15 mouse cellular contexts compared by ENCODE assay signal in the genomic region with DNA sequence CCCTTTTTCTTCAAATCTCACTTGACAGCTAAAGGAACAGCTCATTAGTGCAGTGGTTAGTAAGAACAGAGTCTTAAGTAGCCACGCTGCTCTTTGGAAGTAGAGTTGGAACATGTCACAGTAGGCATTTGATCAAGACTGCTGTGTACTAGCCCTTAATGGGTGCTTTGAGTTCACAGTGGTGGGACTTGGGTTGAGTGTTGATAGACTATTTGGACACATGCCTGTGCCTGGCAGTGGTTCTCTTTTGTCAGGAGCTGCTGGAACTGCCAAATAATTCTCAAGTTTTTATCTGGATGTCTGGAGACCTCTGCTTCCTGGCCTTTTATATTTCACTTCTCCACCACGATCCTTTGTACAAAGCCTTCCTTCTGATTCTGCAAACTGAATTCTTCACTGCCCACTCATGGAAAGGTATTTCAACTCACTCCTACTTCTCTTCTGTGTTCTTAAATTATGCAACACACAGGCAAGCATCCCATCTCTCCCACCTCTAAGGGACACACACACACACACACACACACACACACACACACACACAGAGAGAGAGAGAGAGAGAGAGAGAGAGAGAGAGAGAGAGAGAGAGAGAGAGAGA.
DNase-seq lines count a peak whose midpoint lies in the region; ATAC-seq lines count a peak whose summit lies in the region.
"Had no signal": no experiment of that assay in that cellular context is flagged by ENCODE, and none has a peak within 500 bp of the region (broad histone marks: within the 10 kb centered on the region; RNA-seq: fewer than 3 reads in every experiment).

No protein-coding gene starts in this region.

- H3K9me3 ChIP-seq in forebrain, embryonic 13.5 days (replicated peaks) = no peaks in the 10 kb centered on the region
- H3K9me3 ChIP-seq in forebrain, embryonic 11.5 days (ENCODE audit: control insufficient read depth, low read length) = no peaks in the 10 kb centered on the region
- H3K9me3 ChIP-seq in heart, embryonic 15.5 days (replicated peaks) = no peaks in the 10 kb centered on the region
- H3K9me3 ChIP-seq: limb, embryonic 12.5 days had no signal

- H3K4me1 ChIP-seq in forebrain, embryonic 13.5 days = no peaks in the 10 kb centered on the region
- no peaks in the 10 kb centered on the region for H3K4me1 ChIP-seq in forebrain, embryonic 11.5 days (replicated peaks; ENCODE audit: control insufficient read depth, insufficient read depth, low read length)
- H3K4me1 ChIP-seq in heart, embryonic 15.5 days (replicated peaks) = no peaks in the 10 kb centered on the region
- H3K4me1 ChIP-seq: limb, embryonic 12.5 days had no signal

- no peak overlapping the region for H3K27ac ChIP-seq in forebrain, embryonic 13.5 days
- no peak overlapping the region for H3K27ac ChIP-seq in forebrain, embryonic 11.5 days (ENCODE audit: low read depth, low read length)
- H3K27ac ChIP-seq in heart, embryonic 15.5 days = no peak overlapping the region
- H3K27ac ChIP-seq: kidney, postnatal 0 days; limb, embryonic 12.5 days had no signal

- H3K36me3 ChIP-seq in forebrain, embryonic 13.5 days (ENCODE audit: poor library complexity, severe bottlenecking) = no peaks in the 10 kb centered on the region
- H3K36me3 ChIP-seq in forebrain, embryonic 11.5 days (ENCODE audit: control insufficient read depth, insufficient read depth, low read length) = no peaks in the 10 kb centered on the region
- no peaks in the 10 kb centered on the region for H3K36me3 ChIP-seq in heart, embryonic 15.5 days
- H3K36me3 ChIP-seq: limb, embryonic 12.5 days had no signal

- no peak overlapping the region for H3K9ac ChIP-seq in forebrain, embryonic 13.5 days
- no peak overlapping the region for H3K9ac ChIP-seq in forebrain, embryonic 11.5 days (ENCODE audit: low read length)
- no peak overlapping the region for H3K9ac ChIP-seq in heart, embryonic 15.5 days
- H3K9ac ChIP-seq: limb, embryonic 12.5 days had no signal

- no peak overlapping the region for H3K4me2 ChIP-seq in forebrain, embryonic 13.5 days
- no peak overlapping the region for H3K4me2 ChIP-seq in forebrain, embryonic 11.5 days (ENCODE audit: low read depth, low read length, severe bottlenecking)
- H3K4me2 ChIP-seq in heart, embryonic 15.5 days = no peak overlapping the region
- H3K4me2 ChIP-seq: limb, embryonic 12.5 days had no signal

- DNase-seq in forebrain, embryonic 11.5 days (ENCODE audit: low spot score) = no peak
- DNase-seq in left cerebral cortex, adult 11 months (ENCODE audit: low spot score) = peak; percentile 8
- DNase-seq in left cerebral cortex, adult 8-10 months (ENCODE audit: low spot score in 2 of 2) = no peak
- DNase-seq in right cerebral cortex, postnatal 10 days (ENCODE audit: low spot score in 2 of 2) = peak; percentile 42 to 57
- no peak for DNase-seq in thymus, adult 18-20 months
- no peak for DNase-seq in spleen, postnatal 14 days (ENCODE audit: low spot score in 2 of 2)
- DNase-seq: adrenal gland, postnatal 25 days; cerebellum, adult 11-12 months; gastrocnemius, postnatal 36 days; layer of hippocampus, adult 9-11 months had no signal

- peak; percentile 93 for ATAC-seq in forebrain, embryonic 13.5 days
- ATAC-seq in forebrain, embryonic 11.5 days (replicated peaks; ENCODE audit: low FRiP score) = no peak
- peak; percentile 58; the same call in 1 of the 2 replicates for ATAC-seq in heart, embryonic 15.5 days (replicated peaks; ENCODE audit: insufficient number of reproducible peaks, insufficient read depth, low FRiP score, low read depth)

- no peak overlapping the region for H3K4me3 ChIP-seq in forebrain, embryonic 13.5 days
- no peak overlapping the region for H3K4me3 ChIP-seq in forebrain, embryonic 11.5 days (ENCODE audit: low read depth, low read length)
- no peak overlapping the region for H3K4me3 ChIP-seq in heart, embryonic 15.5 days
- H3K4me3 ChIP-seq: limb, embryonic 12.5 days; myocyte had no signal

- H3K27me3 ChIP-seq in forebrain, embryonic 13.5 days = no peaks in the 10 kb centered on the region
- no peaks in the 10 kb centered on the region for H3K27me3 ChIP-seq in forebrain, embryonic 11.5 days (ENCODE audit: control insufficient read depth, insufficient read depth, low read length)
- no peaks in the 10 kb centered on the region for H3K27me3 ChIP-seq in heart, embryonic 15.5 days
- H3K27me3 ChIP-seq: limb, embryonic 12.5 days had no signal

- 38% methylated on average over 2 of the region's 2 CpGs for WGBS in forebrain, embryonic 13.5 days
- 72% methylated on average over 2 of the region's 2 CpGs for WGBS in forebrain, embryonic 11.5 days
- 34% methylated on average over 2 of the region's 2 CpGs for WGBS in heart, embryonic 15.5 days

Comparison
In these comparisons a context has a peak if more than half of its experiments do, and no peak if none do; other contexts are left out.
1. DNase-seq: peak in left cerebral cortex, adult 11 months (single experiment) and right cerebral cortex, postnatal 10 days (2 of 2); none in forebrain, embryonic 11.5 days (single experiment), left cerebral cortex, adult 8-10 months (0 of 2), thymus, adult 18-20 months (0 of 2) and spleen, postnatal 14 days (0 of 2).